8 mouse cellular contexts compared by ENCODE assay signal in the genomic region with DNA sequence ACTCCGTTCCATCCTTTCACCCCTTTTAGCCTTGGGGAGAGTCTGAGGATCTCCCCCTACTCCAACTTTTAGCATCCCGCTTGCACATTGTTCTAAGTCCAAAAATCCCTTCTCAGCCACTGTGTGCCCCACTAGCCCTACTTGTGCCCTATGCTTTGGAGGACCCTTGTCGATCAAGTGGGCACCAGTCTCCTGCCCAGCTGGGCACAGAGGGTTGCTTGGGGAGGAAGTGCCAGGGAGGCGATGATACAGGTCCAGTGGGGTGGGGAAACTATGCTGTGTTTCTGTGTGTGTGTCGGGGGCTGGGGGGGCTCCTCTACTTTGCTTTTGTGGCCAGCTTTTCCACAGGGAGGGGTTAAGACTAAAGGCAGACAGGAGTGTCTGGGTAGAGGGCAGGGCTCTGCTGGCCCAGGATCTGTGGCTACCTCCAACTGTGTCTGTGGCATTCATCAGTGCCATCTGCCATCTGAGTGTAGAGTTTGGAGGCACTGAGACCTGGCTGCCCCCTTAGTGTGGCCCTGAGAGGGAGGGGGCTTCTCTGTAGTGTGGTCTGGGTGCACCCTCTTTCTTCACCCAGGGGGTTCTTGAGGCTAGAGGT. TPM values are rescaled to one million over a fixed set of nuclear protein-coding genes. Genes with fewer than 3 reads are reported as not detected.
DNase-seq lines count a peak whose midpoint lies in the region; ATAC-seq and TF ChIP-seq lines count a peak whose summit lies in the region.

No protein-coding gene starts in this region.

- peaks cover 28% of the 10 kb centered on the region for H3K36me3 ChIP-seq in hindbrain, embryonic 10.5 days
- H3K36me3 ChIP-seq in lung, embryonic 14.5 days (ENCODE audit: insufficient read depth) = peaks cover 19% of the 10 kb centered on the region

- TF ChIP-seq POLR2A in brain, embryonic 14.5 days (IDR thresholded peaks at IDR 0.05; ENCODE audit: borderline replicate concordance, extremely low read depth, insufficient read depth, insufficient read length, poor library complexity, severe bottlenecking) = no peak

- H3K27ac ChIP-seq in hindbrain, embryonic 10.5 days = peak overlapping the region; percentile 93
- no peak overlapping the region for H3K27ac ChIP-seq in lung, embryonic 14.5 days (ENCODE audit: low read depth)

- peak; percentile 13 to 54 for DNase-seq in adrenal gland, adult (ENCODE audit: inconsistent age in 2 of 2, low spot score in 1 of 2)
- no peak for DNase-seq in adrenal gland, adult 18-20 months (ENCODE audit: low spot score in 2 of 2)
- DNase-seq in brain, embryonic 14.5 days (ENCODE audit: low read depth) = peak; percentile 31
- DNase-seq in hindbrain, embryonic 10.5 days (ENCODE audit: low spot score) = no peak
- DNase-seq in lung, embryonic 14.5 days = no peak
- no peak for DNase-seq in testis, postnatal 14 days (ENCODE audit: low spot score)
- DNase-seq in thymus, postnatal 10 days (ENCODE audit: low spot score in 2 of 2) = no peak
- no peak for DNase-seq in thymus, adult 18-20 months

- peak overlapping the region; percentile 86 for H3K9ac ChIP-seq in lung, embryonic 14.5 days

- TF ChIP-seq CTCF in brain, embryonic 14.5 days (IDR thresholded peaks at IDR 0.05; ENCODE audit: borderline replicate concordance, extremely low read depth, insufficient read depth, insufficient read length) = no peak
- no peak for TF ChIP-seq CTCF in lung, embryonic 14.5 days (IDR thresholded peaks at IDR 0.05; ENCODE audit: low read depth)

- H3K9me3 ChIP-seq in hindbrain, embryonic 10.5 days = no peaks in the 10 kb centered on the region
- no peaks in the 10 kb centered on the region for H3K9me3 ChIP-seq in lung, embryonic 14.5 days (ENCODE audit: low read depth, low read length)

- H3K4me1 ChIP-seq in hindbrain, embryonic 10.5 days (replicated peaks) = peaks cover 93% of the 10 kb centered on the region
- H3K4me1 ChIP-seq in lung, embryonic 14.5 days (ENCODE audit: insufficient read depth) = peaks cover 21% of the 10 kb centered on the region

- 28% methylated on average over 5 of the region's 5 CpGs for WGBS in hindbrain, embryonic 10.5 days
- WGBS in lung, embryonic 14.5 days = 20% methylated on average over 5 of the region's 5 CpGs

- peak overlapping the region; percentile 93 for H3K4me2 ChIP-seq in lung, embryonic 14.5 days

- peaks cover 37% of the 10 kb centered on the region for H3K27me3 ChIP-seq in hindbrain, embryonic 10.5 days (ENCODE audit: insufficient read depth, poor library complexity, severe bottlenecking)
- H3K27me3 ChIP-seq in lung, embryonic 14.5 days (ENCODE audit: insufficient read depth, low read length) = peaks cover 5% of the 10 kb centered on the region; the same call in 1 of the 2 replicates

- H3K4me3 ChIP-seq in hindbrain, embryonic 10.5 days = peak overlapping the region; percentile 79
- peak overlapping the region; percentile 83 for H3K4me3 ChIP-seq in lung, embryonic 14.5 days (ENCODE audit: low read depth, low read length)

- ATAC-seq in lung, embryonic 14.5 days (ENCODE audit: insufficient read depth) = no peak

RNA-seq across cellular contexts. Expression of a gene that starts 1.4 kb away (rescaled TPM):
- total RNA-seq in adrenal gland, adult 18-20 months (2021) = 10 to 100 TPM; 29.0 to 33.1 TPM
- 49.1 and 68.5 TPM in 2 replicates for polyA plus RNA-seq in brain, embryonic 14.5 days (2012; rRNA removed)
- 124 and 125 TPM in 2 replicates for polyA plus RNA-seq in hindbrain, embryonic 10.5 days (2016; fragmentation: Nextera tagmentation; extraction: Ambion mirVana)
- polyA plus RNA-seq in lung, embryonic 14.5 days (2014; fragmentation: Nextera tagmentation; extraction: Ambion mirVana) = 53.6 and 63.4 TPM in 2 replicates

Comparison
In these comparisons a context has a peak if more than half of its experiments do, and no peak if none do; other contexts are left out.
1. DNase-seq: peak in adrenal gland, adult (2 of 2) and brain, embryonic 14.5 days (single experiment); none in adrenal gland, adult 18-20 months (0 of 2), hindbrain, embryonic 10.5 days (single experiment), lung, embryonic 14.5 days (single experiment), testis, postnatal 14 days (single experiment), thymus, postnatal 10 days (0 of 2) and thymus, adult 18-20 months (0 of 2).